Mouse (Mus musculus) ES-Bruce4 (cell line): Measurements from ENCODE around the gene Zmynd10. TPM values are rescaled to one million over a fixed set of nuclear protein-coding genes. Genes with fewer than 3 reads are reported as not detected.

ENCODE experiments used
- H3K27ac ChIP-seq: 2 replicates; pipeline ENCODE4 v1.5.1; 2012; ENCODE audit warnings: low read length, inconsistent platforms; ENCODE audit not compliant: insufficient read depth
- H3K27me3 ChIP-seq: 2 replicates; pipeline ENCODE4 v1.6.1; 2012; ENCODE audit warnings: mild to moderate bottlenecking, low read length, inconsistent platforms; ENCODE audit not compliant: control insufficient read depth, poor library complexity, insufficient read depth, severe bottlenecking
- H3K36me3 ChIP-seq: 2 replicates; pipeline ENCODE4 v1.6.1; 2012; ENCODE audit warnings: inconsistent platforms, mild to moderate bottlenecking, low read length, moderate library complexity; ENCODE audit not compliant: control insufficient read depth, poor library complexity, insufficient read depth, severe bottlenecking
- H3K4me1 ChIP-seq: one replicate; pipeline ENCODE4 v1.8.1; 2011; ENCODE audit warnings: low read length; ENCODE audit not compliant: control insufficient read depth, insufficient read depth
- H3K4me3 ChIP-seq: 2 replicates; pipeline ENCODE4 v1.5.1; 2011; ENCODE audit warnings: low read depth, mild to moderate bottlenecking, low read length
- H3K9ac ChIP-seq: 2 replicates; pipeline ENCODE4 v1.6.1; 2012; ENCODE audit warnings: low read depth, mild to moderate bottlenecking, inconsistent platforms; ENCODE audit not compliant: poor library complexity, severe bottlenecking
- H3K9me3 ChIP-seq: replicated peaks from 2 replicates; pipeline ENCODE4 v1.6.1; 2012; ENCODE audit warnings: mild to moderate bottlenecking, low read length, inconsistent platforms; ENCODE audit not compliant: control insufficient read depth, poor library complexity, insufficient read depth, severe bottlenecking
- CTCF ChIP-seq: IDR thresholded peaks from one replicate; pipeline ENCODE4 v1.8.1; 2011; ENCODE audit warnings: low read depth, low read length
- EP300 ChIP-seq: IDR thresholded peaks from 2 replicates; pipeline ENCODE4 v1.6.1; 2011; ENCODE audit warnings: low read depth, low read length; ENCODE audit not compliant: insufficient read depth
- POLR2A ChIP-seq: IDR thresholded peaks from one replicate; pipeline ENCODE4 v1.8.1; 2011; ENCODE audit warnings: low read length; ENCODE audit not compliant: insufficient read depth
- polyA plus RNA-seq: library from polyadenylated mRNA; stranded (reverse); fragments of >200 nt; gene quantifications from 2 replicates; pipeline ENCODE4 v1.2.4, GENCODE M21; 2011; ENCODE audit warnings: low read depth; ENCODE audit not compliant: missing spikeins, insufficient read depth, insufficient read length

The Zmynd10 gene
- polyA plus RNA-seq, 1 experiment: not detected

DNA sequence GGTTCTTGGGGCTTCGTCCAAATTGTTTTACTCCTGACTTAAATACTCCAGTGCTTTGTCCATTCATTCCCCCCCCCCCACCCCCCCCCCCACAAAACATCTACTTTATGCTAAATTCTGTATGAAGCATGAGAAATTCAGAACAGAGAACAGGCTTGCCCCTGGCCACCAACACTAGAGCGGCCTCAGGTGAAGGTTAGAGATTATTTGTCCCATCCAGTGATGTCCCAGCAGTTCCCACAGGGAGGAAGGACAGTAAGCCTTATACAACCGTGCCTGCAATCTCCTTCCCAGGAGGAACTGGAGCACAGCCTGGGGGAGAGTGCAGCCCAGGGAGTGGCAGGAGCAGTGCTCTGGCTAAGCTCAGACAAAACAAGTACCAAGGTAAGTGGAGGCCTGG, 31.5 kb downstream of the Zmynd10 start, which contains the start of gene Naa80:
Naa80 (plus strand) TSS at position 301 of the 400 bp plus-strand sequence.
- no peaks in the 10 kb centered on the region for H3K9me3 ChIP-seq
- TF ChIP-seq CTCF (no peak), POLR2A (no peak), EP300 (no peak)
- no peak within 1 kb of the TSS for H3K9ac ChIP-seq
- no peaks in the 10 kb centered on the region for H3K36me3 ChIP-seq
- no peak within 1 kb of the TSS for H3K27ac ChIP-seq
- H3K4me1 ChIP-seq: peaks cover 2% of the 10 kb centered on the region
- H3K27me3 ChIP-seq: no peaks in the 10 kb centered on the region
- H3K4me3 ChIP-seq: no peak within 1 kb of the TSS; the same call in 1 of the 2 replicates

DNA sequence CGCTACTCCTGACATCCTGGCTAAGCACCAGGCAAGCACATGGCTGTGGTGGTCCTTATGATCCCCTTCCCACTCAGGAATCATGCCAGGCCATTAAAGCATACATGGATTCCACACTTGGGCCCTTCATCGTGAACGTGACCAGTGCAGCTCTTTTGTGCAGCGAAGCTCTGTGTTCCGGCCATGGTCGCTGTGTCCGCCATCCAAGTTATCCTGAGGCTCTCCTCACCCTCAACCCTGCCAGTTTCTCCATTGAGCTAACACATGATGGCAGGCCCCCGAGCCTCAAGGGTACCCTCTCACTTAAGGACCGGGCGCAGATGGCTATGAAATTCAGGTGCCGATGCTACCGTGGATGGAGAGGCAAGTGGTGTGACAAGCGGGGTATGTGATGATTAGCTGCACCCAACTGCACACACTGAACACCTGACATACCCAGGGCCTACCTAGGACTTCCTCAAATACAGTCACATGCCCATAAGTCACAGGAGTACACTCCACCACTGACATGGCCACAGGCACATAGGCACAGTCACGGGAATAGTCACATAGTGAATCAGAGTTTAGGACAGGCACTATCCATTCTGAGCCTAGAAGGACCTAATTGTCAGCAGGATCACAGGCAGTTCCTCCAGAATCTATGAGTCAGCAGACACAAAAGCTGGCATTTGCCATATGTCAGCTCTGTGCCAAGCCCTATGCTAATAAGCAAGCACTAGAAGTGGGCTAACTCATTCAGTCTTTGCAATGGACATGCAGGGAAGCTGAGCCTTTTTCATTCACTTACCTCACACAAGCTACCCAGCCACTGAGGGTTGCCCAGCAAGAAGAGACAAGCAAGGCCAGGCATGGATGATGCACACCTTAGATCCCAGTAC, 32.2 kb downstream of the Zmynd10 start:
- Histone ChIP-seq H3K9ac (no peak overlapping the region), H3K27ac (no peak overlapping the region), H3K4me1 (peaks cover 2% of the 10 kb centered on the region), H3K4me3 (no peak overlapping the region), H3K27me3 (no peaks in the 10 kb centered on the region), H3K36me3 (no peaks in the 10 kb centered on the region), H3K9me3 (no peaks in the 10 kb centered on the region)
- TF ChIP-seq POLR2A (no peak), CTCF (no peak), EP300 (no peak)

DNA sequence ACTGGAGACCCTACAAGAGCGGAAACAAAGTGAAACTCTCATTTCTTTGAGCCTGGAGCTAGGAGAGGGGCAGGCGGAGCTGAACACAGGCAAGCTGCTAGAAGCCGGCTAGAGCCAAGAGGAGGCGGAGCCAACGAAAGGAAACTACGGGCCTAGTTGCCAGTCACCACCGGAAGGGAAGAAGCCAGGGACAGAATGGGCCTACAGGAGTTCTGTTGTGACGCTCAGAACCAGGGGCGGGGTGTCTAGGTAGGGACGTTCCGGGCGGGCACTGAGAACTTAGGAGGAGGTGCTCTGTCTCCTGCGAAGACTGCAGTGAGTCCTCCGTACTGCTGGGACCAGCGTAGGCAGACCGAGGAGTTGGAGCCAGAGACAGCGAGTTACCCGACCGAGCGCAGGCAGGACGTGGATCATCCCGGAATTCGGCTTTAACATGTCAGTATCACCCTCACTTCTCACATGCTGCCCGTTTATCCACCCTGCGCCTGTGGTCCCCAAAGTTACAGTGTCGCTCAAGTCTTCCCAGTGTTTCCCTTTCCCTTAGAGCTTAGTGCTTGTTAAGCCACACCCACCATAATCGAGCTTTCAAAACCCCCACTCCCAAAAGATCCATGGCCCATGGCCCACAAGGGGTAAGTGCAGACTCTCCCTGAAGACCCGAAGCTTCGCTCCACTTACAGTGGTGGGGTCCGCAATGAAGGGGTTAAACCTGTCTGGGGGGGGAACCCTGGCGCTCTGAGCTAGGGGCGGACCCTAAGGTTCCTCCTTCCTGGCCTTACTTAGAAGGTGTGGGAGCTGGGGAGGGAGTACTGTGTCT, 33.6 kb downstream of the Zmynd10 start, which contains the start of gene Hyal3:
Hyal3 (plus strand) TSS at position 318 of the 817 bp plus-strand sequence.
- no peaks in the 10 kb centered on the region for H3K27me3 ChIP-seq
- peak within 1 kb of the TSS; percentile 28 for H3K9ac ChIP-seq
- peak within 1 kb of the TSS; percentile 72 for H3K4me3 ChIP-seq
- TF ChIP-seq CTCF (no peak), EP300 (0 out of 2 replicates have a peak, but pooled peaks have one; percentile 31), POLR2A (peak; percentile 39)
- H3K36me3 ChIP-seq: no peaks in the 10 kb centered on the region
- H3K4me1 ChIP-seq: peaks cover 2% of the 10 kb centered on the region
- peak within 1 kb of the TSS; percentile 71 for H3K27ac ChIP-seq
- no peaks in the 10 kb centered on the region for H3K9me3 ChIP-seq

DNA sequence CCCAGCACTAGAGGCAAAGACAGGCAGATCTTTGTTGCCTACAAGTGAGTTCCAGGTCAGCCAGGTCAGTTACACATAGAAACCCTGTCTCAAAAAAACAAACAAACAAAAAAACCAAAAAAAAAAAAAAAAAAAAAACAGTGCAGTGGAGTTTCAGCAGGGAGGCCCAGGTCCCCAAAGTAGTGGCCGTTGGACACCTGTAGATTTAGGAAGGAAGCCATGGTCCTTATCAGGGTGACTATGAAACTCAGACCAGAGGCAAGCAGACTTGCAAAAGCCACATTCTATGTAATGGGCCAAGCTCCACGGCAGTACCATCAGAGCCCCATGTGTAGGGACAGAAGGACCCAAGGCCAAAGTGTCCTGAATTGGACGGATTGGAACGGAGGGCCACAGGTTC, 34.5 kb downstream of the Zmynd10 start:
- peak overlapping the region; percentile 28; the same call in 1 of the 2 replicates for H3K9ac ChIP-seq
- no peak overlapping the region; the same call in 1 of the 2 replicates for H3K4me3 ChIP-seq
- H3K4me1 ChIP-seq: peaks cover 2% of the 10 kb centered on the region
- no peaks in the 10 kb centered on the region for H3K36me3 ChIP-seq
- no peak overlapping the region for H3K27ac ChIP-seq
- no peaks in the 10 kb centered on the region for H3K27me3 ChIP-seq
- no peaks in the 10 kb centered on the region for H3K9me3 ChIP-seq
- TF ChIP-seq POLR2A: no peak
- no peak for TF ChIP-seq EP300
- TF ChIP-seq CTCF: no peak

DNA sequence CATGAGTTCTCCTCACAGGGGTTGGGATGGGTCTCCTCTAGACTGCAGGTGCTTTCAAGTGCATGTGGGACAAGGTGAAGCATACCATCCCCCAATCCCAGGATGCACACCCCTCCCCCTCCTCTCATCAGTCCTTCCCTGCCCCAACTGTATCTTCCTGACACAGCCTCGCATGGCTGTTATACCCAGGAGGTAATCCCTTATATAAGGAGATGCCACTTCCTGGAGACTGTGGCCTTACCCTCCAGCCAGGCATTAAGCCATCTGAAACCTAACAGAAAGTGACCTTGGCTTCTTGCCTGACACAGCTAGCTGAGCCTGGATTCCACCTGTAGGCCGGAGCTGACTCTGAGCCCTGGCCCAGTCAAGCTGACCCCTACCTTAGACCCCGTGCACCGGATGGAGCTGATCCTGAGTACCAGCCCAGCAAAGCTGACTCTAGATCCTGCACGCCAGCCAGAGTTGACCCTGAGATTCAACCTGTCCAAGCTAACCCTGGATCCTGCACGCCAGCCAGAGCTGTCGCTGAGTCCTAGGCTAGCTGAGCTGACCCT, 35.5 kb downstream of the Zmynd10 start:
- no peak overlapping the region for H3K4me3 ChIP-seq
- no peak overlapping the region for H3K9ac ChIP-seq
- H3K4me1 ChIP-seq: peaks cover 2% of the 10 kb centered on the region
- no peak overlapping the region for H3K27ac ChIP-seq
- no peaks in the 10 kb centered on the region for H3K36me3 ChIP-seq
- no peaks in the 10 kb centered on the region for H3K27me3 ChIP-seq
- TF ChIP-seq CTCF (no peak), EP300 (no peak), POLR2A (no peak)
- no peaks in the 10 kb centered on the region for H3K9me3 ChIP-seq

DNA sequence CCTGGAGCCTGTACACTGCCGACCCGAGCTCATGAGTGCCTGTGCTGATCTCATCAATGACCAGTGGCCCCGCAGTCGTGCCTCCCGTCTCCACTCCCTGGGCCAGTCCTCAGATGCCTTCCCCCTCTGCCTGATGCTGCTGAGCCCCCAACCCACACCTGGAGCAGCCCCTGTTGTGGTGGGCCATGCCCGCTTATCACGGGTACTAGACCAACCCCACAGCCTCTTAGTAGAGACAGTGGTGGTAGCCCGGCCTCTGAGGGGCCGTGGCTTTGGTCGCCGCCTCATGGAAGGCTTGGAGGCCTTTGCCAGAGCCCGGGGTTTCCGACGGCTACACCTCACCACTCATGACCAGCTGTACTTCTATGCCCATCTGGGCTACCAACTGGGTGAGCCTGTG, 36.1 kb downstream of the Zmynd10 start:
- no peaks in the 10 kb centered on the region for H3K36me3 ChIP-seq
- no peaks in the 10 kb centered on the region for H3K27me3 ChIP-seq
- H3K4me3 ChIP-seq: no peak overlapping the region
- no peak overlapping the region for H3K27ac ChIP-seq
- H3K9ac ChIP-seq: no peak overlapping the region
- H3K9me3 ChIP-seq: no peaks in the 10 kb centered on the region
- H3K4me1 ChIP-seq: peaks cover 2% of the 10 kb centered on the region
- TF ChIP-seq CTCF (no peak), POLR2A (no peak), EP300 (no peak)
